Mouse (Mus musculus) lung, embryonic 14.5 days (tissue): Measurements from ENCODE around the gene Ckb. TPM values are rescaled to one million over a fixed set of nuclear protein-coding genes. Genes with fewer than 3 reads are reported as not detected.
A peak's percentile ranks its signal among the peaks of the same experiment; 100 is the strongest.

Experiments
- ATAC-seq: fragments of 200-750 bp; cut with Nextera tagmentation; 2 replicates; pipeline ENCODE4 v1.8.0; 2017; ENCODE audit warnings: mild to moderate bottlenecking, moderate TSS enrichment, moderate library complexity; ENCODE audit not compliant: insufficient read depth
- DNase-seq: peaks from one replicate; pipeline ENCODE4 v3.0.0-alpha.2; 2015
- H3K27ac ChIP-seq: fragments of 300-500 bp; sonication (generic); 2 replicates; pipeline ENCODE4 v1.5.1; 2014; ENCODE audit warnings: low read depth, mild to moderate bottlenecking, moderate library complexity
- H3K27me3 ChIP-seq: fragments of 300-500 bp; sonication (generic); 2 replicates; pipeline ENCODE4 v1.6.1; 2014; ENCODE audit warnings: low read length, control low read depth; ENCODE audit not compliant: insufficient read depth
- H3K36me3 ChIP-seq: fragments of 300-500 bp; sonication (generic); 2 replicates; pipeline ENCODE4 v1.6.1; 2014; ENCODE audit warnings: control low read depth; ENCODE audit not compliant: insufficient read depth
- H3K4me1 ChIP-seq: fragments of 300-500 bp; sonication (generic); 2 replicates; pipeline ENCODE4 v1.6.1; 2014; ENCODE audit warnings: antibody characterized with exemption, control low read depth; ENCODE audit not compliant: insufficient read depth
- H3K4me2 ChIP-seq: fragments of 300-500 bp; sonication (generic); 2 replicates; pipeline ENCODE4 v1.6.1; 2014; ENCODE audit warnings: mild to moderate bottlenecking
- H3K4me3 ChIP-seq: fragments of 300-500 bp; sonication (generic); 2 replicates; pipeline ENCODE4 v1.5.1; 2014; ENCODE audit warnings: low read depth, low read length
- H3K9ac ChIP-seq: fragments of 300-500 bp; sonication (generic); 2 replicates; pipeline ENCODE4 v1.6.1; 2014
- H3K9me3 ChIP-seq: fragments of 300-500 bp; sonication (generic); 2 replicates; pipeline ENCODE4 v1.6.1; 2016; ENCODE audit warnings: low read depth, low read length, control low read depth
- CTCF ChIP-seq: IDR thresholded peaks from 2 replicates; pipeline ENCODE4 v1.5.1; 2016; ENCODE audit warnings: antibody characterized with exemption, low read depth
- WGBS: fragments of 180-500 bp; shearing (Covaris S2); extraction: QIAGEN DNeasy Blood & Tissue Kit; methylation state at CpG from one replicate; pipeline ENCODE4 v1.1.7; 2014; 5-methylcytosine and 5-hydroxymethylcytosine counted together
- polyA plus RNA-seq: library from polyadenylated mRNA; unstranded; fragments of >200 nt; fragmentation: Nextera tagmentation; extraction: Ambion mirVana; gene quantifications from 2 replicates; pipeline ENCODE4 v1.2.1, GENCODE M21; 2014

Gene Ckb
- polyA plus RNA-seq, 1 experiment from 2014 or later: 217 TPM

DNA sequence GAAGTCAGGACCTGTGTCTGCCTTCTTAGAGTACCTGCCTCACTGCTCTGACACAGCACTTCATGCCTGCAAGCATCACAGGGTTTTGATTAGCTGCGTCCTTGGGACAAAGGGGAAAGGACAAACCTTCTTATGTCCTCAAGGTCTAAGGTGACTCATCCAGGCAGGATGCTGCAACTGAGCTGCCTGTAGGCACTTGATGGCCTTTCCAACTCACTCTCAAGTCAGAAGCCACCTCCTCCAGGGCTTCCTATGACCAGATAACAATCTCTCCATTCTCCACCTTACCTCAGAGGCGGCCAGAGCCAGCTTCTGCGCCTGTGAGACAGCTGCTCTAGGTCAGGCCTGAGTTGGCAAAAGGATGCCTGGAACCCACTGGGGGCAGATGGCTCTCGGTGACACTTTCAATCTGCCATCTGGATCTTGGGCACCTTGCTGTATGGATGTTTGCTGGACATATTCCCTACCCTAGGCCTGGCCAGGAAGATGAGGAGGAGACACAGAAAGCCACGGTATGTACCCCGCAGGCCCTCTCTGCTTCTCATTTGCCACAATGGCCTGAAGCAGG lies 26.3 kb upstream of the Ckb start:
- DNase-seq (no peak), ATAC-seq (no peak)
- H3K4me1 ChIP-seq: peaks cover 20% of the 10 kb centered on the region
- H3K27me3 ChIP-seq: no peaks in the 10 kb centered on the region
- H3K4me3 ChIP-seq: no peak overlapping the region
- H3K9me3 ChIP-seq: no peaks in the 10 kb centered on the region
- H3K9ac ChIP-seq: no peak overlapping the region
- TF ChIP-seq CTCF: no peak
- 78% methylated on average over 6 of the region's 6 CpGs for whole genome bisulfite sequencing
- H3K36me3 ChIP-seq: no peaks in the 10 kb centered on the region
- H3K4me2 ChIP-seq: no peak overlapping the region
- no peak overlapping the region for H3K27ac ChIP-seq

DNA sequence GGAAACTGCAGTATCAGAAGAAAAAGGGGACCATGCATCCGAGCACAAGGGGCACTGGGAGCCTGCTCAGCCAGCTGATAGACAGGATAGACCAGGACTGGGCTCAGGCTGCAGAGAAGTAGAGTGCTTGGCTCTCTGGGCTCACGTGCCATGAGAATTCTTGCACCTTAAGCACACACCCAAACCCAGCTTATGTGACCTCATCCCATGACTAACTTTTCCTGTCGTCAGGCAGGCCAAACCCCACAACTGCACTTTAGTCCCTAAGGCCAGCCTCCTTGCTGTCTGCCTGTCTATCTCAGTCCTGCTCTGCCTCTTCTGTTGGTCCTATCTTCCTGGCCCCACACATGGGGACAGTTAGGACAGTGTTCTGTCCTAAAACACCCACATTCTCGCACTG lies 25.6 kb upstream of the Ckb start:
- no peak overlapping the region for H3K9ac ChIP-seq
- no peaks in the 10 kb centered on the region for H3K36me3 ChIP-seq
- ATAC-seq: no peak
- H3K4me3 ChIP-seq: no peak overlapping the region
- H3K4me2 ChIP-seq: no peak overlapping the region
- peaks cover 22% of the 10 kb centered on the region for H3K4me1 ChIP-seq
- H3K27ac ChIP-seq: no peak overlapping the region
- no peaks in the 10 kb centered on the region for H3K9me3 ChIP-seq
- H3K27me3 ChIP-seq: no peaks in the 10 kb centered on the region
- 55% methylated on average over 4 of the region's 4 CpGs for WGBS
- TF ChIP-seq CTCF: no peak
- no peak for DNase-seq

- no peak overlapping the region for H3K27ac ChIP-seq
- H3K9ac ChIP-seq: no peak overlapping the region
- 32% methylated on average over 6 of the region's 6 CpGs for WGBS
- no peak overlapping the region for H3K4me3 ChIP-seq
- H3K4me1 ChIP-seq: peaks cover 28% of the 10 kb centered on the region
- no peak overlapping the region for H3K4me2 ChIP-seq
- peak; percentile 88 for TF ChIP-seq CTCF
- H3K27me3 ChIP-seq: no peaks in the 10 kb centered on the region
- DNase-seq (peak; percentile 93), ATAC-seq (no peak)
- no peaks in the 10 kb centered on the region for H3K36me3 ChIP-seq
- H3K9me3 ChIP-seq: no peaks in the 10 kb centered on the region
Measured at GRCm38 (mm10) chr12:111696239-111696638, 24.1 kb upstream of the Ckb start.

- no peak for TF ChIP-seq CTCF
- Histone ChIP-seq H3K4me2 (no peak overlapping the region), H3K9me3 (no peaks in the 10 kb centered on the region), H3K4me3 (no peak overlapping the region), H3K27me3 (no peaks in the 10 kb centered on the region), H3K36me3 (no peaks in the 10 kb centered on the region), H3K4me1 (peaks cover 28% of the 10 kb centered on the region), H3K9ac (no peak overlapping the region), H3K27ac (peak overlapping the region; percentile 79)
- WGBS: 56% methylated on average over 13 of the region's 13 CpGs
- DNase-seq (peak; percentile 42), ATAC-seq (peak; percentile 28; the same call in 1 of the 2 replicates)
Measured at GRCm38 (mm10) chr12:111694880-111695804, 23.0 kb upstream of the Ckb start.

DNA sequence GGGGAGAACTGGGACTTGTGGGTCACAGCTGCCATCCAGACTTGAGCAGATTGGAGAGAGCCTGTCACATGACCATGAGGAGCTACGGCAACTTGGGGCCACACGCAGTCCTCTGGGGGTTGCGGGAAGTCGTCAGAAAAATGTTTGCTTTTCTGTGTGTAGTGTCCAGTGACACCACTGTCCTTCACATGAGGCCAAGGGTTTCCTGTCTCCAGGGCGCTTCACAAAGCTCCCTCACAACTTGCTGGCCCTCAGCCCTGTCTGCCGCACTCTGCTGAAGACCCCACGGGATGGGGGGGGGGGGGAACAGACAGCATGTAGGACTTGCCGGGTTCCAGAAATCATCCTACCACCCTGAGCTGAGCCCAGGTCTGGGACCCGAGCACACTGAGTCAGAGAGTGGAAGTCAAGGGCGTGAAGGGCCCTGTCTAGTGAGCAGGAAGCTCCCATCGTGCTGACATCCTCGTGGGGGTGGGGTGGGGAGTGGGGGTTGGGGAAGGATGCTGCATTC lies 22.2 kb upstream of the Ckb start:
- Histone ChIP-seq H3K36me3 (no peaks in the 10 kb centered on the region), H3K27me3 (no peaks in the 10 kb centered on the region), H3K27ac (peak overlapping the region; percentile 79), H3K4me1 (peaks cover 28% of the 10 kb centered on the region), H3K4me2 (peak overlapping the region; percentile 37), H3K9ac (peak overlapping the region; percentile 35), H3K9me3 (no peaks in the 10 kb centered on the region), H3K4me3 (no peak overlapping the region)
- 7% methylated on average over 12 of the region's 12 CpGs for WGBS
- peak; percentile 74 for DNase-seq
- peak; percentile 39 for ATAC-seq
- TF ChIP-seq CTCF: no peak

- DNase-seq: no peak
- H3K27me3 ChIP-seq: no peaks in the 10 kb centered on the region
- H3K27ac ChIP-seq: peak overlapping the region; percentile 79
- 45% methylated on average over 18 of the region's 18 CpGs for WGBS
- TF ChIP-seq CTCF: 0 out of 2 replicates have a peak, but pooled peaks have one; percentile 7
- H3K4me2 ChIP-seq: peak overlapping the region; percentile 37
- H3K9me3 ChIP-seq: no peaks in the 10 kb centered on the region
- H3K36me3 ChIP-seq: no peaks in the 10 kb centered on the region
- H3K9ac ChIP-seq: peak overlapping the region; percentile 35
- no peak overlapping the region for H3K4me3 ChIP-seq
- peak; percentile 33 for ATAC-seq
- peaks cover 28% of the 10 kb centered on the region for H3K4me1 ChIP-seq
Measured at GRCm38 (mm10) chr12:111693341-111694270, 21.5 kb upstream of the Ckb start.
